Mouse (Mus musculus) forebrain, embryonic 15.5 days (tissue): Measurements from ENCODE around the gene Bmp7. TPM values are rescaled to one million over a fixed set of nuclear protein-coding genes. Genes with fewer than 3 reads are reported as not detected.

Experiments
- ATAC-seq: fragments of 200-750 bp; cut with Nextera tagmentation; replicated peaks from 2 replicates; pipeline ENCODE4 v1.8.0; 2017; ENCODE audit warnings: mild to moderate bottlenecking, moderate TSS enrichment, moderate library complexity
- H3K27ac ChIP-seq: fragments of 300-500 bp; sonication (generic); replicated peaks from 2 replicates; pipeline ENCODE4 v1.5.1; 2015; ENCODE audit warnings: mild to moderate bottlenecking, inconsistent platforms
- H3K27me3 ChIP-seq: fragments of 300-500 bp; sonication (generic); 2 replicates; pipeline ENCODE4 v1.6.1; 2015; ENCODE audit warnings: inconsistent platforms
- H3K36me3 ChIP-seq: fragments of 300-500 bp; sonication (generic); 2 replicates; pipeline ENCODE4 v1.6.1; 2015; ENCODE audit warnings: mild to moderate bottlenecking, inconsistent platforms
- H3K4me1 ChIP-seq: fragments of 300-500 bp; sonication (generic); 2 replicates; pipeline ENCODE4 v1.6.1; 2015; ENCODE audit warnings: inconsistent platforms
- H3K4me2 ChIP-seq: fragments of 300-500 bp; sonication (generic); replicated peaks from 2 replicates; pipeline ENCODE4 v1.6.1; 2015; ENCODE audit warnings: mild to moderate bottlenecking, inconsistent platforms
- H3K4me3 ChIP-seq: fragments of 300-500 bp; sonication (generic); 2 replicates; pipeline ENCODE4 v1.5.1; 2015; ENCODE audit warnings: mild to moderate bottlenecking, inconsistent platforms
- H3K9ac ChIP-seq: fragments of 300-500 bp; sonication (generic); replicated peaks from 2 replicates; pipeline ENCODE4 v1.6.1; 2015; ENCODE audit warnings: mild to moderate bottlenecking, inconsistent platforms
- H3K9me3 ChIP-seq: fragments of 300-500 bp; sonication (generic); 2 replicates; pipeline ENCODE4 v1.6.1; 2016; ENCODE audit warnings: inconsistent platforms
- WGBS: fragments of 180-500 bp; shearing (Covaris S2); methylation state at CpG from one replicate; pipeline ENCODE4 v1.1.7; 2015; ENCODE audit warnings: mixed read lengths; 5-methylcytosine and 5-hydroxymethylcytosine counted together
- polyA plus RNA-seq: library from polyadenylated mRNA; unstranded; fragments of >200 nt; fragmentation: Nextera tagmentation; extraction: Ambion mirVana; gene quantifications from 2 replicates; pipeline ENCODE4 v1.2.1, GENCODE M21; 2015

Bmp7 gene
- polyA plus RNA-seq, 1 experiment from 2014 or later: 9.5 TPM

GRCm38 (mm10) chr2:172966480-172966879 lies 26.4 kb upstream of the Bmp7 start:
- no peaks in the 10 kb centered on the region for H3K36me3 ChIP-seq
- WGBS: 85% methylated on average over 5 of the region's 5 CpGs
- no peak overlapping the region for H3K4me3 ChIP-seq
- H3K9ac ChIP-seq: no peak overlapping the region
- H3K9me3 ChIP-seq: no peaks in the 10 kb centered on the region
- H3K27me3 ChIP-seq: no peaks in the 10 kb centered on the region
- H3K4me2 ChIP-seq: no peak overlapping the region
- ATAC-seq: no peak
- H3K4me1 ChIP-seq: no peaks in the 10 kb centered on the region
- H3K27ac ChIP-seq: no peak overlapping the region

DNA sequence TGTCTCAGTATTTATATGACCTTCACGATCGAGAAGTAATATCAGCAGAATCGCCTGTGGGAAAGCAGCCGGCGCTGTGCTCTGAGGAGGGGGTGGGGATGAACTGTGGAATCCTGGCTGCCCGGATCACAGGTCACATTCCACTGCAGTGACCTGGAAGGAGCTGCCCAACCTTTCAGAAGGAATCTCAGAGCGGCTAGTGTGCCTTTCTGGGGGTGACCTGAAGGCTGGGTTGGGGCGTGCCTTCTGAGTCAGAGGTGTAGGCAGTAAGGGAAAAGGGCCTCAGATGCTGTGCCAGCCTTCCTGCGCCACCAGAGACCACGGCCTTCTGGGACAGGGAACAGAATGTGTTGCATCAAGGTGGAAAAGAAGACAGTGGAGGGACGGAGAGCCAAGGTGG lies 25.1 kb upstream of the Bmp7 start:
- Histone ChIP-seq H3K9ac (no peak overlapping the region), H3K4me1 (no peaks in the 10 kb centered on the region), H3K27me3 (no peaks in the 10 kb centered on the region), H3K4me3 (no peak overlapping the region), H3K4me2 (no peak overlapping the region), H3K9me3 (no peaks in the 10 kb centered on the region), H3K36me3 (no peaks in the 10 kb centered on the region), H3K27ac (no peak overlapping the region)
- no peak for ATAC-seq
- 47% methylated on average over 11 of the region's 11 CpGs for WGBS

GRCm38 (mm10) chr2:172961211-172961610 lies 21.1 kb upstream of the Bmp7 start:
- peaks cover 5% of the 10 kb centered on the region; the same call in 1 of the 2 replicates for H3K4me1 ChIP-seq
- 58% methylated on average over 6 of the region's 6 CpGs for WGBS

DNA sequence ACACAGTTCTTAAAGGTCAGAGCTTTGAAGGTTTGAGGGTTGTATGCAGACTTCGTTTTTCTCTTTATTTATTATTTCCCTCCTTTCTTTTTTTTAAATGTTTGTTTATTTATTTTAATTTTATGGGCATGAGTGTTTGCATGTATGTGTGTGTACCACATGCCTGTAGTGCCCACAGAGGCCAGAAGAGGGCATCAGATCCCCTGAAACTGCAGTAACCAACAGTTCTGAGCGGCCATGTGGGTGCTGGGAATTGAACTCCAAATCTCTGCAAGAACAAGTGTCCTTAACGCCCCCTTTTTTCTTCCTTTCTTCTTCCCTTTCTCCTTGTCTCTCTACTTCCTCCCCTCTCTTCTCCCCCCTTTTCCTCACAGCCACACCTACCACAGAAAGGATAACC lies 20.2 kb upstream of the Bmp7 start:
- no peaks in the 10 kb centered on the region for H3K27me3 ChIP-seq
- peaks cover 5% of the 10 kb centered on the region; the same call in 1 of the 2 replicates for H3K4me1 ChIP-seq
- H3K4me3 ChIP-seq: no peak overlapping the region
- H3K36me3 ChIP-seq: no peaks in the 10 kb centered on the region
- ATAC-seq: no peak
- H3K27ac ChIP-seq: no peak overlapping the region
- no peak overlapping the region for H3K9ac ChIP-seq
- 0 out of 2 replicates have a peak, but pooled peaks cover 12% of the 10 kb centered on the region for H3K9me3 ChIP-seq
- 90% methylated on average over 3 of the region's 3 CpGs for WGBS
- no peak overlapping the region for H3K4me2 ChIP-seq

More at GRCm38 (mm10) chr2:172961211-172961610, 21.1 kb upstream of the Bmp7 start:
- no peaks in the 10 kb centered on the region for H3K27me3 ChIP-seq
- no peak overlapping the region for H3K27ac ChIP-seq
- 0 out of 2 replicates have a peak, but pooled peaks cover 12% of the 10 kb centered on the region for H3K9me3 ChIP-seq
- no peak overlapping the region for H3K4me3 ChIP-seq
- no peak for ATAC-seq
- no peaks in the 10 kb centered on the region for H3K36me3 ChIP-seq
- H3K4me2 ChIP-seq: no peak overlapping the region
- H3K9ac ChIP-seq: no peak overlapping the region

- H3K27ac ChIP-seq: no peak overlapping the region
- ATAC-seq: no peak
- H3K9ac ChIP-seq: no peak overlapping the region
- H3K4me1 ChIP-seq: peaks cover 5% of the 10 kb centered on the region; the same call in 1 of the 2 replicates
- H3K9me3 ChIP-seq: 0 out of 2 replicates have a peak, but pooled peaks cover 12% of the 10 kb centered on the region
- no peak overlapping the region for H3K4me3 ChIP-seq
- H3K36me3 ChIP-seq: no peaks in the 10 kb centered on the region
- H3K4me2 ChIP-seq: no peak overlapping the region
- no peaks in the 10 kb centered on the region for H3K27me3 ChIP-seq
- 48% methylated on average over 13 of the region's 13 CpGs for WGBS
Measured at GRCm38 (mm10) chr2:172959006-172959768, 19.1 kb upstream of the Bmp7 start.

GRCm38 (mm10) chr2:172958579-172958978 lies 18.5 kb upstream of the Bmp7 start:
- H3K4me1 ChIP-seq: peaks cover 5% of the 10 kb centered on the region; the same call in 1 of the 2 replicates
- H3K9ac ChIP-seq: no peak overlapping the region
- no peak overlapping the region for H3K4me3 ChIP-seq
- H3K27me3 ChIP-seq: no peaks in the 10 kb centered on the region
- no peak overlapping the region for H3K27ac ChIP-seq
- H3K36me3 ChIP-seq: no peaks in the 10 kb centered on the region
- H3K9me3 ChIP-seq: 0 out of 2 replicates have a peak, but pooled peaks cover 12% of the 10 kb centered on the region
- 5% methylated on average over 5 of the region's 5 CpGs for WGBS
- peak; percentile 35; the same call in 1 of the 2 replicates for ATAC-seq
- H3K4me2 ChIP-seq: no peak overlapping the region

GRCm38 (mm10) chr2:172951976-172952375 lies 11.9 kb upstream of the Bmp7 start:
- no peak overlapping the region for H3K4me2 ChIP-seq
- peaks cover 7% of the 10 kb centered on the region for H3K4me1 ChIP-seq
- WGBS: 94% methylated on average over 2 of the region's 2 CpGs
- no peak overlapping the region for H3K9ac ChIP-seq
- H3K36me3 ChIP-seq: no peaks in the 10 kb centered on the region
- H3K4me3 ChIP-seq: no peak overlapping the region
- no peak overlapping the region for H3K27ac ChIP-seq
- no peak for ATAC-seq
- 0 out of 2 replicates have a peak, but pooled peaks cover 7% of the 10 kb centered on the region for H3K9me3 ChIP-seq
- no peaks in the 10 kb centered on the region for H3K27me3 ChIP-seq

GRCm38 (mm10) chr2:172950722-172951121 lies 10.6 kb upstream of the Bmp7 start:
- Histone ChIP-seq H3K4me2 (no peak overlapping the region), H3K27ac (no peak overlapping the region), H3K4me3 (no peak overlapping the region), H3K4me1 (peaks cover 7% of the 10 kb centered on the region), H3K36me3 (no peaks in the 10 kb centered on the region), H3K9ac (no peak overlapping the region), H3K27me3 (no peaks in the 10 kb centered on the region), H3K9me3 (no peaks in the 10 kb centered on the region)
- ATAC-seq: no peak
- WGBS: 19% methylated on average over 11 of the region's 11 CpGs

DNA sequence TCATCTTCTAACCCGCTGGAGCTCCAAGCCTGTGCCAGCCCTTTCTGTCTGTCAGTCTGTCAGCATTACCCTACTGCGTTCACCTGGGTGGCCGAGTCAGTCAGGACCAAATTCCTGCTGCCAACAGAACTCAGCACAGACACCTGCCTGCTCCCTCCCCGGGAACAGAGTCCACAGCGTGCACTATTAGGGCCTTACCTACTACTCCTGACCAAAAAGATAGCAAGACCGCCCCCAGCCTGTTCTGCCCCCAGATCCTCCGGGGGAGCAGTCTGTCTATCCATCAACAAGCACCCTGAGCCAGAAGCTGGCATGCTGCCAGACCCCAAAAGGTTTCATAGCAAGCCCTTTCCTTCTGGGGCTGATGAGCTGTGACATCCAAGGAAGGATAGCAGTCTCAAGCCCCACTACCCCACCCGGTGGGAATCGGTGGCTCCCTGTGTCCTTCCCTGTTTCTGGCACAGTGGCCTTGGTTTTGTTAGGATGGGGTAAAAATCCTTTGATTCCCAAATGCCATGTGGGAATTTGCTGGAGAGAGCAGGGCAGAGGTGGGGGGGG lies 10.1 kb upstream of the Bmp7 start:
- Histone ChIP-seq H3K4me2 (no peak overlapping the region), H3K27me3 (no peaks in the 10 kb centered on the region), H3K9me3 (no peaks in the 10 kb centered on the region), H3K4me1 (peaks cover 7% of the 10 kb centered on the region), H3K36me3 (no peaks in the 10 kb centered on the region), H3K9ac (no peak overlapping the region), H3K27ac (no peak overlapping the region), H3K4me3 (no peak overlapping the region)
- no peak for ATAC-seq
- 59% methylated on average over 9 of the region's 9 CpGs for WGBS

DNA sequence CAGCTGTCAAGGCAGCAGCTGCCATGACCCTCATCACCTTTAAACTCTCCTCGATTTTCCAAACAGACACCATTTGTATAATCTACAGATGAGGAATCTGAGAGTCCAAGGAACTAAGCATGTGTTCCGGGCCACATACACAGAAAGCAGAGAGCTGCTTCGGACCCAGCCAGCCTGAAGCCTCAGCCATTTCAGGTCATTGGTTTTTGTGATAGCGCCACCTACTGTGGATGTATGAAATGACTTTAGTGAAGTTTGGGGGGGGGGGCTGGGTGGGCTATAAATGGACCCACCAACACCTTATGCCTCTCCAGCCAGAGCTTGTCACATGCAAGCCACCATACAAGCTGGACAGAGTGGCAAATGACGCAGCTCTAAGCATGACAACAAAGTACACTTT lies 8.9 kb upstream of the Bmp7 start:
- H3K4me2 ChIP-seq: no peak overlapping the region
- no peak overlapping the region for H3K9ac ChIP-seq
- H3K36me3 ChIP-seq: no peaks in the 10 kb centered on the region
- WGBS: 48% methylated on average over 5 of the region's 5 CpGs
- H3K4me1 ChIP-seq: peaks cover 7% of the 10 kb centered on the region
- no peak overlapping the region for H3K27ac ChIP-seq
- no peaks in the 10 kb centered on the region for H3K27me3 ChIP-seq
- ATAC-seq: no peak
- H3K4me3 ChIP-seq: no peak overlapping the region
- H3K9me3 ChIP-seq: no peaks in the 10 kb centered on the region

- Histone ChIP-seq H3K27me3 (peaks cover 65% of the 10 kb centered on the region), H3K9ac (no peak overlapping the region), H3K27ac (no peak overlapping the region), H3K4me1 (peaks cover 27% of the 10 kb centered on the region), H3K4me3 (peak overlapping the region; percentile 49), H3K9me3 (no peaks in the 10 kb centered on the region), H3K36me3 (no peaks in the 10 kb centered on the region), H3K4me2 (peak overlapping the region; percentile 91)
- under 1% methylated on average over 13 of the region's 13 CpGs for WGBS
- peak; percentile 7; the same call in 1 of the 2 replicates for ATAC-seq
Measured at GRCm38 (mm10) chr2:172940799-172941163, 660 bp upstream of the Bmp7 start.

DNA sequence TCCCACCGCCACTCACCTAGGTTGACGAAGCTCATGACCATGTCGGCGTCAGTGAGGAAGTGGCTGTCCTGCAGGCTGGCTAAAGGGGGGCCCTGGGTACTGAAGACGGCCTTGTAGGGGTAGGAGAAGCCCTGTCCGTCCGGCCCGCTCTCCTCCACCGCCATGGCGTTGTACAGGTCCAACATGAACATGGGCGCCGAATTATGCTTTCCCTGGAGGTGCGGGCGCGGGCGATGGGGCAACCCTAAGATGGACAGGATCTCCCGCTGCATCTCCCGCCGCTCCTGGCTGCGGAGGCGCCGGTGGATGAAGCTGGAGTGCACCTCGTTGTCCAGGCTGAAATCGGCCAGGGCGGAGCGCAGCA lies 500 bp downstream of the Bmp7 start:
- Histone ChIP-seq H3K27me3 (peaks cover 73% of the 10 kb centered on the region), H3K36me3 (no peaks in the 10 kb centered on the region), H3K4me3 (peak overlapping the region; percentile 49), H3K4me2 (peak overlapping the region; percentile 91), H3K27ac (peak overlapping the region; percentile 38; the same call in 1 of the 2 replicates), H3K9me3 (no peaks in the 10 kb centered on the region), H3K4me1 (peaks cover 35% of the 10 kb centered on the region), H3K9ac (peak overlapping the region; percentile 44)
- 0 out of 2 replicates have a peak, but pooled peaks have one; percentile 24 for ATAC-seq
- WGBS: 0% methylated on average over 26 of the region's 26 CpGs
